Mouse (Mus musculus) right cerebral cortex, adult 2 months (tissue): ENCODE results near the gene Uqcrc2.
A peak's percentile ranks its signal among the peaks of the same experiment; 100 is the strongest.

Source experiments
- DNase-seq, 2 experiments: peaks; one replicate each; pipeline ENCODE4 v3.0.0; 2021 to 2022; ENCODE audit warnings: low spot score in 2 of 2

The Uqcrc2 gene

DNA sequence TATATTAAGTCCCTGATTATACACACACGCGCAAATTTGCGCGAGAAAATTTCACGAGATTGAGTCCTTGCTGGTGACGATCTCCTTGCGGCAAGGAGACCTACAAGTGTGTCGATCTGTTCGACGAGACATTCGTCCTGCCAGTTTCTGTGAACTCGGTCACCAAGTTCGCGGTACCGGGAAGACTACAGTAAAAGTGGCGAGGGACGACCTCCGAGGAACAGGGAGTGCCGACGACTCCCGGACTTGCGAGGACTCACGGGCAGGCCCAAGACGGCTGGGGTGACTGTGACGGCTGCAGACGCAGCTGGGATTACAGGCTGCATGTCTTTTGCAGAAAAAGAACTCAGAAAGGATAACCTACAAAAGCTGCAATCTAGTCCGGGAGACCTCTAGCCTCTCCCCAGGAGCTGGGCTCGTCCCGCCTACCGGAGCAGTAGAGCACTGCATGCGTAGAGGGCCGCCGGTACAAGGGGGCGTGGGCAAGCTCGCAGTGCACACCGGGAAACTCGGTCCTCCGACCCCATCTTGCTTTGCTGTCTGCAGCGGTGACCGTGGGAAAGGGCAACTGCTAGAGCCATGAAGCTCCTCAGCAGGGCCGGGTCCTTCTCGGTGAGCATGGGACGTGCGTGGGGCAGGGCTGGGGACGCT lies at the start of gene Uqcrc2:
Gene Uqcrc2, plus strand, starts transcription at position 466 of the 651 bp plus-strand sequence.
- peak; percentile 85 to 87 for DNase-seq

- DNase-seq = no peak
These were observed 37.7 kb upstream of the Uqcrc2 start for GRCm38 (mm10) chr7:120597203-120597743.

DNA sequence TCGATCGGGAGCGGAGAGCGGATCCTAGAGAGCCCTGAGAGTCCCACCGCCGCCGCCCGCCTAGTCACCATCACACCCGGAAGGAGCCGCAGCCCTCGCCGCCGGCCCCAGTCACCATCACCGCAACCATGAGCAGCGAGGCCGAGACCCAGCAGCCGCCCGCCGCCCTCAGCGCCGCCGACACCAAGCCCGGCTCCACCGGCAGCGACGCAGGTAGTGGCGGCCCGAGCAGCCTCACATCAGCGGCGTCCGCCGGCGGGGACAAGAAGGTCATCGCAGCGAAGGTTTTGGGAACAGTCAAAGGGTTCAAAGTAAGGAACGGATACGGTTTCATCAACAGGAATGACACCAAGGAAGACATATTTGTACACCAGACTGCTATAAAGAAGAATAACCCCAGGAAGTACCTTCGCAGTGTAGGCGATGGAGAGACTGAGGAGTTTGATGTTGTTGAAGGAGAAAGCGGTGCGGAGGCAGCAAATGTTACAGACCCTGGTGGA lies 37.2 kb upstream of the Uqcrc2 start:
- DNase-seq = peak; percentile 15 to 17

- DNase-seq = no peak
These were observed 36.6 kb upstream of the Uqcrc2 start for GRCm38 (mm10) chr7:120598355-120598754.

- no peak for DNase-seq
These were observed 14.8 kb upstream of the Uqcrc2 start for GRCm38 (mm10) chr7:120620075-120620771.

GRCm38 (mm10) chr7:120620841-120621240 lies 14.1 kb upstream of the Uqcrc2 start:
- no peak for DNase-seq

DNA sequence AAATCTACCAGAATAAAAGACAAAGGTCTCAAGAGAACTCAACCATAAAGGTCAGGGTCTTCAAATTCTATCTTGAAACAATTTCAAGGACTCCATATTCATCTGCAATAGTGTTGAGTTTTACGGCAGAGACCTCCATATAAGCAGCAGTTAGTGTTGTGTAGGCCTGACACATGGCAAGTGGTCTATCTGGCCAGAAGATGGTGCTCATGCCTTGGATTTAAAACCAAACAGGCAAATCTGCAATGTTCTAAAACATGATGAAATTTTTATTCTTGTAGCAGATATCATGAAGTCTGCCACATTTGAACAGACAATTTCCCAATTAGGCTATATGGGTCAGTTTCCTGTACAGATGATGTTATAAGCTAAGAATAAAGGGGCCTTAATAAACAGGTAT lies 2.5 kb upstream of the Uqcrc2 start:
- peak; percentile 33 to 53 for DNase-seq

DNA sequence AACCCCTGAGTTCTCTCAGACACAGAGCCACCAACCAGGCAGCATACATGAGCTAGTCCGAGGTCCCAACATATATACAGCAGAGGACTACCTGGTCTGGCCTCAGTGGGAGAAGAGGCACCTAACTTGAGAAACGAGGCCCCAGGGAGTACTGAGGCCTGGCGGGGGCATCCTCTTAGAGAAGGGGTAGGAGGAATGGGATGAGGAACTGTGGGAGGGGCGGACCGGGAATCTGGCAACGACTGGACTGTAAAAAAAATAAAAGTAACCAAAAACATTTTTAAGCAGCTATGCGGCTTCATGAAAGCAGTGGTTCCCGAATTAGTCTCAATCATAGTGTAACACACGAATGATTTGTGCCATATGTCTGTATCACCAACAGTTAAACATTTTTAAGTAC lies 675 bp upstream of the Uqcrc2 start:
- no peak for DNase-seq

GRCm38 (mm10) chr7:120635362-120635781 lies 396 bp downstream of the Uqcrc2 start:
- DNase-seq = peak in 1 of 2 experiments; percentile 19

GRCm38 (mm10) chr7:120635821-120636220 lies 845 bp downstream of the Uqcrc2 start:
- DNase-seq = no peak

- DNase-seq = no peak
These were observed 8.2 kb downstream of the Uqcrc2 start for GRCm38 (mm10) chr7:120643217-120643616.

- DNase-seq = peak; percentile 29 to 32
These were observed 12.9 kb downstream of the Uqcrc2 start for GRCm38 (mm10) chr7:120647849-120648248.

GRCm38 (mm10) chr7:120662079-120662478 lies 27.1 kb downstream of the Uqcrc2 start:
- no peak for DNase-seq

DNA sequence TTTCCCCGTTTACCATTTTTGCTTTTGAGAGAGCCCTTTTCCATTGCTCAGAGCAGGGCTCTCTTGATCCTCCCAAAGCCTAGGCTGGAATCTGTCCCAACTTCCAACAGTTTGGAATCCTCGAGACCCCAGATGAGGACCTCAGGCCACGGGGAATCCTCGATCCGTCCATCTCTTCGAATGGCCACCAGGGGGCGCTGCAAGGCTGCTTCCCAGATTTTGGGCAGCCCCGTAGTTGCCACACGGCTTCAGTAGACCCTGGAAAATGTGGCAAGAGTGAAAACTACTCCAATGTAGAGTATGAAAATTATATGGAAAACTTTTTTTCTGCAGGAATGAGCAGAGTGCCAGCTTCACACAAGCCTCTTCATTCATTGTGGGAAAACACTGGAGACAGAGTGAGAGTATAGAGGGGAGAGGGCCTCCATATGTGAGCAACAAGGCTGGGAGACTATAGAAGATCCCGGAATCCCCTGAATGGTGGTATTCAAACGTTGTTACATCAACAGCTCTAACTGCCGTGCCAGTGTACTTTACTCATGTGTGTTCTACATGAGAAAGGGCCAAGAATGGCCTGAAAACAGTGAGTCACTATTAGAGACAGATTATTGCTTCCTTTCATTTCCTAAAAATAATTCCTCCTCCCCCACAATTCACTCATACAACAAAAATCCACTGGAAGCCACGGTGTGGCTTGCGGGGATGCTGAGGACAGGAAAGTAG lies 35.3 kb downstream of the Uqcrc2 start, which contains the start of gene Pdzd9:
Gene Pdzd9, minus strand, starts transcription at position 191 of the 723 bp plus-strand sequence.
- peak; percentile 72 to 78 for DNase-seq

DNA sequence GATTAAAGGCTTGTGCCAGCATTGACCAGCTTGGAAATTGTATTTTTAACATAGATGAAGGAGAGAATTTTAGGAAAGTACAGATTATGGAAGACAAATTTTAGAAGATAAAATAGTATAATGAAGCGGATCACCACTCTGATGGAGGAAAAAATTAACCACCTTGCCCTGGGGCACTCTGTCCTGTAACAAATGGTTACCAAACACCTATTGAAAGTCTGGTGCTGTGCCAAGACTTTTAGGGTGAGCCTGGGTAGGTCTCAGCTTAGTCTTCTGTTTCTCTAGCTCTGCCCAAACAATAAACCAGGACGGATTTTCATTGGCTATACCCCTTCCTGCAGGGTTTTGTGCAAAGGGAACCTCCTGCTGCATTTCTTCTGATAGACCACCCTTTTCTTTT lies 36.3 kb downstream of the Uqcrc2 start:
- DNase-seq = no peak

- peak; percentile 60 to 64 for DNase-seq
These were observed 42.1 kb downstream of the Uqcrc2 start, which contains the start of gene Mosmo for GRCm38 (mm10) chr7:120677001-120677643. Gene Mosmo, plus strand, starts transcription at chr7:120677618.

DNA sequence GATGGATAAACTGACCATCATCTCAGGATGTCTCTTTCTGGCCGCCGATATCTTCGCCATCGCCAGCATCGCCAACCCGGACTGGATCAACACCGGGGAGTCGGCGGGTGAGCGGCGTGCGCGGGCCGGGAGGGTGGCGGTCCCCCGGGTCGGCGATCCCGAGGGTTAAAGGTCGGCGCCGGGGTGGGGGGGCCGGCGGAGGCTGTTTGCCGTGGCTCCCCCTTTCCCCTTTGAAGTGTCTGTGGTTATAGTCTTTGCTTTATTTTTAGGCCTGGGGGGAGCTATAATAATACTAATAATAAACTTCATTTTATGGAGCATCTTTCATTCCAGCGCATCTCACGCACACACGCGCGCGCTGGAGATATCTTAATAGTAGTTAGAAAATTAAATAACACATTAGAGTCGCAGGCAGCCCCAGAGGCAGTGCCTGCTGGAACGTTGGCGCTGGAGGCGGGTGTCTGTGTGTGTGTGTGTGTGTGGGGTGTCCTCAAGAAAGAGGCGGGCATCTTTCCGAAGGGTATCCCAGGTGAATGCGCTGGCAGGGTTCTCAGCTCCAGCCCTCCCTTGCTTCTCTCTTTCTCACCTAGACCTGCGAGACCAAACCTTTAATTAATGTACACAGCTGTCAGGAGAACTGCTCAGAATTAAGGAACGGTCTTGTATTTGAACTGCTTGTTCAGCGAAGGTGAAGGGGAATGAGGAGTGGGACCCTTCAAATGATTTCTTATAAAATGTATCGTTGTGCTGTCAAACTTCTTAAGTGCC lies 43.0 kb downstream of the Uqcrc2 start:
- DNase-seq = peak; percentile 51 to 53

DNA sequence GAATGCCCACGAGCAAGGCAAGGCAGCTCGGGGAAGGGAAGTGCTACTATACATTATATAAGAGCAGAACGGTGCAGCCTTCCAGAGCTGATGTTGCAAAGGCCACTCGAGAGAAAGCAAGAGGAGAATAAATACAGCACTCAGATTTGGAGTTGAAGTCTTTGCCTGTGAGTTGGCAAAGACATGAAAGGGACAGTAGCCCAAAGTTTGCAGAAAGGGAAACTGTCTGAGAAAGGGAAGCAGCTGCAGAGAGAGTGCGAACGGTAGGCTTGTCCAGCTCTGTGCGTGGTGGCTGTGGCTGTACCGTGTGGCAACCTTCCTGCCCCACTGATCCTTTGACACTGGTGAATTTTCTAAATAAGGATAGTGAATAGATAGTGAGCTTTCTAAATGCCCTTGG lies 44.0 kb downstream of the Uqcrc2 start:
- DNase-seq = no peak

GRCm38 (mm10) chr7:120682002-120682401 lies 47.0 kb downstream of the Uqcrc2 start:
- DNase-seq = no peak

GRCm38 (mm10) chr7:120684731-120685161 lies 49.8 kb downstream of the Uqcrc2 start:
- no peak for DNase-seq

DNA sequence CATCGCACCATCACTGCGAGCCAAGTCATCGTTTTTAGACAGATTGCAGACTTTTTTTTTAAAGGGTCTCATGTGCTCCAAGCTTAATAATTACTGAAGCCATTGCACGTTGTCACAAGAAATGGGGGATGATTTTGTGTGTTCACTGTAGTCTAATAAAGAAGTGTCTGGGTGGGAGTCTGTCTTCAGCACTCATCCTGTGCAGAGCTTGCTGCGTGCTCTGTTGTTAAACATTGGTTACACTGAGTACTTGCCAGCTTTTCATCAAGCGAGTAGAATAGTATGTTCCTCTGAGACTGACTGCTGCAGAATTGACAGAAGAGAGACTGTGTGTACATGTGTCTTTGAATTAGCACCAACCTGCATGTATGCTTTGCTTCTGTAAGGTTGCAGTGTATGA lies 50.3 kb downstream of the Uqcrc2 start:
- DNase-seq = no peak
